Comparison of ENCODE assay signal across 8 mouse cellular contexts in the genomic region with DNA sequence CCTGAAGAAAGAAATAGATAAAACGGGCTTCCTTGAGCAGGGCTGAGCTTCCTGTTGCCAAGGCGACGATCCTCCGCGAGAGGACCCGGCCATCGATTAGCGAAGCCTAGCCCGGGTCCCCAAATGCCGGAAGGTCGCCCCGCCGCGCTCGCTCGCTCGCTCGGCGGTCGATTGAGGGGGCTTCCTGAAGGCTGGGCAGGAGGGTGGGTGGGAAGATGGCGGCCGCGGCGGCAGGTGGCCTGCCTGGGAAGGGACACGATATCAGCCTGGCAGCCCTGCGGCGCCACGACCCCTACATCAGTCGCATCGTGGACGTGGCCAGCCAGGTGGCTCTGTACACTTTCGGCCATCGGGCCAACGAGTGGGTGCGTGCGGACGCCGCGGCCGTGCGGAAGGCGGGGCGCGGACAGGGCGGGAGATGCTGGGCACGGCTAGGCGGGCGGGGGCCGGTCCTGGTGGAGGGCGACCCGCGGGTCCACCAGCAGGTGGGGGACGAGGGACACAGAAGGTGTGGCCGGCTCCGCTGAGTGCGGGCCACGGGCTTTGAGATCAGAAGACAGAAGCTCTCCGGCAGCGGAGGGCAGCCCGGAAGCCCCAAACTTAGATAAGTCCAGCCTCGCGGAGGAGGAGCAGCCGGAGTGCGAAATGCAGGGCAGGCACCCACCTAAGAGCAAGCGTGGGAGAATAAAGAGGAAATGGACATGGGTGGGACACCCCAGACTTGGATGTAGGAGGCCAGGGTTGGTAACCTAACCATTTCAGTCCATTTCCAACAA. TPM values are rescaled to one million over a fixed set of nuclear protein-coding genes. Genes with fewer than 3 reads are reported as not detected.
A peak's percentile ranks its signal among the peaks of the same experiment; 100 is the strongest.
DNase-seq lines count a peak whose midpoint lies in the region; ATAC-seq lines count a peak whose summit lies in the region.

Gene Dcp1b, plus strand, starts transcription at position 176 of the 776 bp plus-strand sequence.

- ATAC-seq in hindbrain, embryonic 13.5 days (ENCODE audit: low FRiP score), result peak; percentile 95

- no peaks in the 10 kb centered on the region for H3K9me3 ChIP-seq in hindbrain, embryonic 13.5 days

- under 1% methylated on average over 65 of the region's 65 CpGs for WGBS in hindbrain, embryonic 13.5 days

- peak within 1 kb of the TSS; percentile 95 for H3K27ac ChIP-seq in hindbrain, embryonic 13.5 days

- peak within 1 kb of the TSS; percentile 67 for H3K4me2 ChIP-seq in hindbrain, embryonic 13.5 days

- peak within 1 kb of the TSS; percentile 90 for H3K9ac ChIP-seq in hindbrain, embryonic 13.5 days

- peak; percentile 85 for DNase-seq in NIH3T3 (ENCODE audit: low read depth)
- DNase-seq in cerebellum, postnatal 10 days, result peak; percentile 94 to 97
- DNase-seq in frontal cortex, postnatal 14 days (ENCODE audit: low spot score in 2 of 2), result peak; percentile 74 to 79
- peak; percentile 72 to 81 for DNase-seq in layer of hippocampus, postnatal 25 days (ENCODE audit: extremely low spot score in 1 of 2, low spot score in 1 of 2)
- peak; percentile 88 for DNase-seq in lung, postnatal 25 days (ENCODE audit: low spot score)
- peak; percentile 95 for DNase-seq in retina, embryonic 14.5 days (ENCODE audit: low spot score)
- peak; percentile 93 for DNase-seq in thymus, postnatal 4 days

- H3K36me3 ChIP-seq in hindbrain, embryonic 13.5 days, result no peaks in the 10 kb centered on the region

- peak within 1 kb of the TSS; percentile 80 for H3K4me3 ChIP-seq in hindbrain, embryonic 13.5 days

- no peaks in the 10 kb centered on the region for H3K27me3 ChIP-seq in hindbrain, embryonic 13.5 days

- peaks cover 24% of the 10 kb centered on the region for H3K4me1 ChIP-seq in hindbrain, embryonic 13.5 days (replicated peaks)

RNA-seq across cellular contexts. Expression of gene Dcp1b, which starts in this region (rescaled TPM):
- polyA plus RNA-seq in hindbrain, embryonic 13.5 days (2015; fragmentation: Nextera tagmentation; extraction: Ambion mirVana), result 13.8 TPM in 2 replicates
- total RNA-seq in layer of hippocampus, postnatal 25 days (2021), result 10 to 100 TPM; 15.0 to 22.5 TPM

Comparison
In these comparisons a context has a peak if more than half of its experiments do, and no peak if none do; other contexts are left out.
1. Peak in every context shown above with its lines: DNase-seq, ATAC-seq, H3K4me3 ChIP-seq and H3K27ac ChIP-seq.